Mouse (Mus musculus) T-cell, adult 2 months (primary cell): Measurements from ENCODE around the gene Sdad1.

ENCODE experiments used
- DNase-seq: peaks from one replicate; pipeline ENCODE4 v3.0.0; 2022; ENCODE audit warnings: low spot score

Sdad1 gene

GRCm38 (mm10) chr5:92240769-92241168 is 69.5 kb downstream of the Sdad1 start:
- no peak for DNase-seq

- peak; percentile 14 for DNase-seq
Observed at GRCm38 (mm10) chr5:92239333-92240232, 70.7 kb downstream of the Sdad1 start.

- peak; percentile 5 for DNase-seq
Observed at GRCm38 (mm10) chr5:92234939-92235557, 75.2 kb downstream of the Sdad1 start.
